Mouse (Mus musculus): ENCODE measurements around the gene Tmco1.

- TF ChIP-seq CHD2 (IDR thresholded peaks at IDR 0.05; ENCODE audit: low read depth, low read length) (no peak), MAFK (IDR thresholded peaks at IDR 0.05; ENCODE audit: insufficient read depth, low read depth, low read length) (no peak), ZNF384 (IDR thresholded peaks at IDR 0.05; ENCODE audit: low read depth, low read length) (no peak)
These were observed 19.3 kb upstream of the Tmco1 start for GRCm38 (mm10) chr1:167288665-167289538.
